Mouse (Mus musculus) ES-Bruce4 (cell line): ENCODE measurements at regions not wholly inside any gene's neighbourhood (a gene's known extent, or its start where the extent isn't known, plus 50 kb on each side); places are given as distances from the start of the nearest gene placed in this dataset.

Experiments
- CTCF ChIP-seq: IDR thresholded peaks from one replicate; pipeline ENCODE4 v1.8.1; 2011; ENCODE audit warnings: low read depth, low read length
- EP300 ChIP-seq: IDR thresholded peaks from 2 replicates; pipeline ENCODE4 v1.6.1; 2011; ENCODE audit warnings: low read depth, low read length; ENCODE audit not compliant: insufficient read depth
- POLR2A ChIP-seq: IDR thresholded peaks from one replicate; pipeline ENCODE4 v1.8.1; 2011; ENCODE audit warnings: low read length; ENCODE audit not compliant: insufficient read depth

DNA sequence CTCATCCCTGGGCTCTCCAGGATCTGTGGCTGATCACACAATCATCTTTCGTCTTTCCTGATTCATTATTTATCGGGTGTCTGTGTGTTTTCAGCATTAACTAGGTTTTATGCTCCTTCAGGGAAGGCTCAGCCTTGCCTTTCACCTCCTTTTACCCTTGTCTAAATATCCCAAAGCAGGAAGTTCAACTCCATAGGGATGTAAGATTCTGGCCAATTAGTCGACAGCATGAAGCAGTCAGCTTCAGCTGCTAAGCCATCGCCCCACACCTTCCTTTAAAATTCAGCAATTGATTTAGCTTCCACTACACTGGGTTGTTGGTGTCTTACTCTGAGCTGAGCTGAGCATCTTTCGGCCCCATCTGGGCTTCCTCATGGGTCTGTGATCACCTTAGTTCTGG, 230.9 kb upstream of the Dpp6 start:
- TF ChIP-seq CTCF (no peak), POLR2A (no peak), EP300 (no peak)
